Mouse (Mus musculus): Measurements from ENCODE around the gene Gpr173. TPM values are rescaled to one million over a fixed set of nuclear protein-coding genes. Genes with fewer than 3 reads are reported as not detected.

Gpr173 gene
- polyA plus RNA-seq (2016; fragmentation: Nextera tagmentation; extraction: Ambion mirVana): 7.7 and 8.2 TPM in 2 replicates

- H3K4me1 ChIP-seq: peaks cover 18% of the 10 kb centered on the region
- H3K27ac ChIP-seq: peak within 1 kb of the TSS; percentile 81
- 22% methylated on average over 22 of the region's 24 CpGs for WGBS
- H3K4me3 ChIP-seq: peak within 1 kb of the TSS; percentile 53
- peak within 1 kb of the TSS; percentile 59 for H3K4me2 ChIP-seq (replicated peaks)
- peak; percentile 97 for ATAC-seq (ENCODE audit: low FRiP score)
- peaks cover 62% of the 10 kb centered on the region for H3K27me3 ChIP-seq
- peak within 1 kb of the TSS; percentile 70 for H3K9ac ChIP-seq
- H3K9me3 ChIP-seq (replicated peaks): no peaks in the 10 kb centered on the region
- H3K36me3 ChIP-seq: no peaks in the 10 kb centered on the region
Measured at GRCm38 (mm10) chrX:152368397-152369273, at the start of gene Gpr173. TSS of gene Gpr173 (minus strand) at chrX:152368704.

DNA sequence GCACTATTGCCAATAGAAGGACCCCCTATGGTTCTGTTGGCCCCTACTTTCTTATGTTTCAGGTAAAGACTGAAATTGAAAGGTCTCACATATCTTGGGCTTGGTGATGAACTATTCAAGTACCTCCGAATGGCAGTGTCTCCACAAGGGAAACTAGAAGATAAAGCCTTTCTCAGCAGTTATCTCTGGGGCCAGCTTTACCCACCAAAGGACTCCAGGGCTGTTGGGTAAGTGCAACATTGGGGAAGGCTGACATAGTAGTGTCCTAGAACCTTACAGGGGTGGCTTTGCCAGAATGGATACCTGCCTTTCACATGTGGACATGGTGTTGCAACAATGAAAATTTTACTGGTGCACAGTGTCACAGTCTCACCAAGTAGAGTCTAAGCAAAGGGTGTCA is 34.7 kb upstream of the Gpr173 start:
- no peak for ATAC-seq (ENCODE audit: low FRiP score)
- Histone ChIP-seq H3K4me3 (no peak overlapping the region), H3K27me3 (peaks cover 59% of the 10 kb centered on the region), H3K27ac (no peak overlapping the region), H3K4me1 (no peaks in the 10 kb centered on the region), H3K9ac (no peak overlapping the region), H3K4me2 (replicated peaks) (no peak overlapping the region), H3K36me3 (no peaks in the 10 kb centered on the region), H3K9me3 (replicated peaks) (no peaks in the 10 kb centered on the region)
- 90% methylated on average over 1 of the region's 1 CpGs for whole genome bisulfite sequencing

GRCm38 (mm10) chrX:152400096-152400495 is 31.6 kb upstream of the Gpr173 start:
- 80% methylated on average over 2 of the region's 2 CpGs for WGBS

DNA sequence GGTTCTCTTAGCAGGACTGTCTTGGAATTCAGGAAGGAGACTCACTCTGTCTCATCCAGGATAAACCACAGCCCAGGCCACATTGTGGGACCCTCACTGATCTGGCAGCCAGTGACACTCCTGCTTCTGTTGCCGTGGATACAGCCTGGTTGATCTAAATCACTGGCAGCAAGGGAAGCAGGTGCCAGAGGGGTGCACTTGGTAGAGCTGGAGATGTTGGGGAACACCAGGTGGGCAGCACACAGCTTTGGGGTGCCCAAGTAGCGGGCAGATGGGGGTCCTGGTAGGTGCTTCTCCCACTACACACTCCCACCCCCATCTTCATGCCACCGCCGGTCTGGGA is 479 bp downstream of the Gpr173 start:
- H3K9me3 ChIP-seq (replicated peaks): no peaks in the 10 kb centered on the region
- H3K4me3 ChIP-seq: peak overlapping the region; percentile 53
- no peaks in the 10 kb centered on the region for H3K36me3 ChIP-seq
- peak overlapping the region; percentile 81 for H3K27ac ChIP-seq
- H3K9ac ChIP-seq: peak overlapping the region; percentile 70
- H3K27me3 ChIP-seq: peaks cover 64% of the 10 kb centered on the region
- H3K4me1 ChIP-seq: peaks cover 18% of the 10 kb centered on the region
- WGBS: 11% methylated on average over 2 of the region's 4 CpGs
- peak; percentile 63 for ATAC-seq (ENCODE audit: low FRiP score)
- peak overlapping the region; percentile 59 for H3K4me2 ChIP-seq (replicated peaks)

More at GRCm38 (mm10) chrX:152400096-152400495, 31.6 kb upstream of the Gpr173 start:
- Histone ChIP-seq H3K9ac (no peak overlapping the region), H3K27ac (no peak overlapping the region), H3K27me3 (peaks cover 65% of the 10 kb centered on the region), H3K4me3 (no peak overlapping the region), H3K4me2 (replicated peaks) (no peak overlapping the region), H3K9me3 (replicated peaks) (no peaks in the 10 kb centered on the region), H3K36me3 (no peaks in the 10 kb centered on the region), H3K4me1 (no peaks in the 10 kb centered on the region)
- no peak for ATAC-seq (ENCODE audit: low FRiP score)

DNA sequence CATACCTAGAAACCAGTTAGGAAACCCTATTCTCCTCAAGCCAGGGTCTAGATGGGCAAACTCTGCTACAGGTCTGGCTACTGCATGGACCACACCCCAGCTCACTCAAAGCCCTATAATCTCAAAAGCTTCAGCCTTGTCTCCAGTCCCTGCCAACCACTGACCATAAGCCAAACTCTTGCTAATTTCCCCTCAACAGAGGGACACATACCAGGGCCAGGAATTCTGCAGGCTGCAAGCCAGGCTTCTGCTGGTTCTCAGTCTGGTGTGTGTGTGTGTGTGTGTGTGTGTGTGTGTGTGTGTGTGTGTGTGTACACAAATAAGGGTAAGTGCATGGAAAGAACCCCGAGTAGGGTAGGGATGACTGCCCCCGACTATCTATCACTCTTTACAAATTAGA is 2.1 kb downstream of the Gpr173 start:
- peaks cover 70% of the 10 kb centered on the region for H3K27me3 ChIP-seq
- peaks cover 18% of the 10 kb centered on the region for H3K4me1 ChIP-seq
- H3K4me3 ChIP-seq: no peak overlapping the region
- no peak overlapping the region for H3K9ac ChIP-seq
- H3K27ac ChIP-seq: no peak overlapping the region
- 75% methylated on average over 2 of the region's 2 CpGs for WGBS
- H3K9me3 ChIP-seq (replicated peaks): no peaks in the 10 kb centered on the region
- no peak for ATAC-seq (ENCODE audit: low FRiP score)
- H3K4me2 ChIP-seq (replicated peaks): peak overlapping the region; percentile 59
- H3K36me3 ChIP-seq: no peaks in the 10 kb centered on the region

GRCm38 (mm10) chrX:152352553-152353153 is 15.9 kb downstream of the Gpr173 start:
- H3K4me1 ChIP-seq: no peaks in the 10 kb centered on the region
- H3K27me3 ChIP-seq: peaks cover 49% of the 10 kb centered on the region
- H3K9ac ChIP-seq: no peak overlapping the region
- H3K27ac ChIP-seq: no peak overlapping the region
- ATAC-seq (ENCODE audit: low FRiP score): peak; percentile 73
- no peaks in the 10 kb centered on the region for H3K36me3 ChIP-seq
- no peaks in the 10 kb centered on the region for H3K9me3 ChIP-seq (replicated peaks)
- no peak overlapping the region for H3K4me3 ChIP-seq
- WGBS: 22% methylated on average over 5 of the region's 5 CpGs
- no peak overlapping the region for H3K4me2 ChIP-seq (replicated peaks)

GRCm38 (mm10) chrX:152347041-152347440 is 21.5 kb downstream of the Gpr173 start:
- ATAC-seq (ENCODE audit: low FRiP score): no peak
- no peak overlapping the region for H3K4me2 ChIP-seq (replicated peaks)
- WGBS: 95% methylated on average over 14 of the region's 14 CpGs
- no peak overlapping the region for H3K4me3 ChIP-seq
- H3K4me1 ChIP-seq: no peaks in the 10 kb centered on the region
- H3K9me3 ChIP-seq (replicated peaks): no peaks in the 10 kb centered on the region
- peaks cover 11% of the 10 kb centered on the region; the same call in 1 of the 2 replicates for H3K36me3 ChIP-seq
- no peak overlapping the region for H3K9ac ChIP-seq
- H3K27ac ChIP-seq: no peak overlapping the region
- H3K27me3 ChIP-seq: peaks cover 77% of the 10 kb centered on the region

DNA sequence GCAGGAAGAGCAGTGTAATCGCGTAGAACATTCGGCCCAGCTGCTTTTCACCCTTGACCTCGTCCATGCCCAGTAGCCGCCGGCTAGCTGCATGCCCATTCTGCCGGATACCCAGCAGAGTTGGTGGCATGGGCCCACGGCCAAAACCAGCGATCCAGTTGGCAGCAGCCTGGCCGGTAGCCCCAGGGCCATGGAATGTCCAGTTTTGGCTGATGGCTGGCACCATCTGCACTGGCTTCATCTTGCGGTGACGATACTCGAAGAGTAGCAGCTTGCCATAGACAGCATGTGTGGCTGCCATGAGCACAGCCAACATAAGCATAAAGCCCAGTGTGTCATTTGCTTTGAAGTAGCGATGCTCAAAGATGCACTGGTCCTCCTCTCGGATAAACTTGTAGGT is 21.9 kb downstream of the Gpr173 start:
- WGBS: 90% methylated on average over 15 of the region's 15 CpGs
- peaks cover 82% of the 10 kb centered on the region for H3K27me3 ChIP-seq
- peaks cover 11% of the 10 kb centered on the region; the same call in 1 of the 2 replicates for H3K36me3 ChIP-seq
- no peak overlapping the region for H3K4me3 ChIP-seq
- no peak overlapping the region for H3K27ac ChIP-seq
- H3K4me1 ChIP-seq: no peaks in the 10 kb centered on the region
- H3K9ac ChIP-seq: no peak overlapping the region
- no peaks in the 10 kb centered on the region for H3K9me3 ChIP-seq (replicated peaks)
- no peak overlapping the region for H3K4me2 ChIP-seq (replicated peaks)
- ATAC-seq (ENCODE audit: low FRiP score): no peak

- Histone ChIP-seq H3K4me1 (peaks cover 10% of the 10 kb centered on the region), H3K4me3 (peak overlapping the region; percentile 59), H3K36me3 (peaks cover 24% of the 10 kb centered on the region), H3K27ac (peak overlapping the region; percentile 77), H3K4me2 (replicated peaks) (peak overlapping the region; percentile 46), H3K27me3 (peaks cover 93% of the 10 kb centered on the region), H3K9ac (no peak overlapping the region), H3K9me3 (replicated peaks) (no peaks in the 10 kb centered on the region)
- no peak for ATAC-seq (ENCODE audit: low FRiP score)
- WGBS: 30% methylated on average over 6 of the region's 6 CpGs
Measured at GRCm38 (mm10) chrX:152342903-152343302, 25.6 kb downstream of the Gpr173 start.

GRCm38 (mm10) chrX:152342358-152342901 is 26.1 kb downstream of the Gpr173 start, which contains the start of gene Tspyl2:
TSS of gene Tspyl2 (minus strand) at chrX:152342425.
- Histone ChIP-seq H3K4me3 (peak within 1 kb of the TSS; percentile 59), H3K36me3 (peaks cover 24% of the 10 kb centered on the region), H3K27me3 (peaks cover 94% of the 10 kb centered on the region), H3K4me2 (replicated peaks) (peak within 1 kb of the TSS; percentile 60), H3K27ac (peak within 1 kb of the TSS; percentile 85), H3K4me1 (peaks cover 15% of the 10 kb centered on the region), H3K9ac (peak within 1 kb of the TSS; percentile 81), H3K9me3 (replicated peaks) (no peaks in the 10 kb centered on the region)
- peak; percentile 98 for ATAC-seq (ENCODE audit: low FRiP score)
- 14% methylated on average over 16 of the region's 27 CpGs for WGBS

DNA sequence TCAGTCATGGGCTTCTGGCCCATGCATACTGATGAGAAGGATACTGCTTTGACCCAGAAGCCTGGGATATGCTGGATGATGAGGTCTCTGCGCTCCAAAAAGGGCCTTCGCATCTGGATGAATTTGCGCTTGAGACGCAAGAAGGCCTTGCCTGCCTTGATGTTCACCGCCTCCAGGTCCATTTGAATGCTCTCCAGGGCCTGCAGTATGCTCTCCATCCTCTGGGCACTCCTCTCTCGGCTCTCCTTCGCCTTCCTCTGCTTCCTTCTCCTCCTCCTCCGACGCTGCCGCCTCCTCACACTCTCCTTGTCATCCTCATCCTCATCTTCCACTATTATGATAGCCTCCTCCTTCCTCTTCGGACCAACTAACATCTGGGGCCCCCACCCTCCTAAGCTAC is 27.0 kb downstream of the Gpr173 start:
- Histone ChIP-seq H3K9me3 (replicated peaks) (no peaks in the 10 kb centered on the region), H3K9ac (peak overlapping the region; percentile 81), H3K4me3 (peak overlapping the region; percentile 59), H3K4me1 (peaks cover 19% of the 10 kb centered on the region), H3K27ac (0 out of 2 replicates have a peak overlapping the region, but pooled peaks have one; percentile 85), H3K27me3 (peaks cover 94% of the 10 kb centered on the region), H3K4me2 (replicated peaks) (peak overlapping the region; percentile 60), H3K36me3 (peaks cover 17% of the 10 kb centered on the region)
- no peak for ATAC-seq (ENCODE audit: low FRiP score)
- WGBS: 33% methylated on average over 11 of the region's 11 CpGs
